Mouse (Mus musculus): ENCODE data around the gene Exoc3l2. TPM values are rescaled to one million over a fixed set of nuclear protein-coding genes. Genes with fewer than 3 reads are reported as not detected.
"Not testable (repeated sequence)": the region's sequence is repeated elsewhere in the genome, so short reads cannot be mapped to it uniquely, and the experiment has no call there.

Gene Exoc3l2
- total RNA-seq, 2 experiments from 2014 or later = 0.69 to 1.4 TPM

GRCm38 (mm10) chr7:19508924-19509568 is 45.9 kb downstream of the Exoc3l2 start:
- intact Hi-C loops (cut with DNase I) = no loop called here
- no peak for DNase-seq (ENCODE audit: extremely low spot score in 1 of 2, low spot score in 2 of 2)

DNA sequence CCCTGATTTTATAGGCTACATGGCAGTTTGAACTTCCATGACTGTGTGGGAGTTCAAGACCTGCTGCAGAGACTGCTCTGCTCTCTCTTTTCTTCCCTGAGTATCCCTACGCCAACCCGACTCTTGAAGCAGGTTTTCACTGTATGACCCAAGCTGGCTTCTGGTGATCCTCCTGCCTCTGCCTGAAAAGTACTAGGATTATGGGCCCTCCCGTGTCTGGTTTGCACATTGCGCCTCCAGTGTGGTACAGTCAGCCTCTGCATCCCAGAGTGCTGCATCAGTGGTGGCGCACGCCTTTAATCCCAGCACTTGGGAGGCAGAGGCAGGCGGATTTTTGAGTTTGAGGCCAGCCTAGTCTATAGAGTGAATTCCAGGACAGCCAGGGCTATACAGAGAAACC is 46.7 kb downstream of the Exoc3l2 start:
- DNase-seq (ENCODE audit: extremely low spot score in 1 of 2, low spot score in 2 of 2) = no peak
- intact Hi-C loops (cut with DNase I) = no loop called here

DNA sequence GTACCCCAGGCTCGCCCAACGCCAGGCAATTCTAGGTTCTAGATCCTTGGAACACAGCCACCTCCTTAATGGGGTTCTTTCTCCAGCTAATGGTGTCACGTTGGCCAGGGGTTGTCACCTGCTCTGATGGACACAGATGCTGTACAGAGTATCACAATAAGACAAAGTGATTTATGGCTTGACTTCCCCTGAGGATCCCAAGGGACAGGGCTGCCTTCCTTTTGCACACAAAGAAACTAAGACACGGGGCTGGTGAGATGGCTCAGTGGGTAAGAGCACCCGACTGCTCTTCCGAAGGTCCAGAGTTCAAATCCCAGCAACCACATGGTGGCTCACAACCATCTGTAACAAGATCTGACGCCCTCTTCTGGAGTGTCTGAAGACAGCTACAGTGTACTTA is 48.8 kb downstream of the Exoc3l2 start:
- intact Hi-C loops (cut with DNase I); DNase-seq (ENCODE audit: extremely low spot score in 1 of 2, low spot score in 2 of 2): not testable (repeated sequence)

- no peak for DNase-seq (ENCODE audit: extremely low spot score in 1 of 2, low spot score in 2 of 2)
- intact Hi-C loops (cut with DNase I) = no loop called here
These were observed 49.2 kb downstream of the Exoc3l2 start for GRCm38 (mm10) chr7:19512353-19512752.

DNA sequence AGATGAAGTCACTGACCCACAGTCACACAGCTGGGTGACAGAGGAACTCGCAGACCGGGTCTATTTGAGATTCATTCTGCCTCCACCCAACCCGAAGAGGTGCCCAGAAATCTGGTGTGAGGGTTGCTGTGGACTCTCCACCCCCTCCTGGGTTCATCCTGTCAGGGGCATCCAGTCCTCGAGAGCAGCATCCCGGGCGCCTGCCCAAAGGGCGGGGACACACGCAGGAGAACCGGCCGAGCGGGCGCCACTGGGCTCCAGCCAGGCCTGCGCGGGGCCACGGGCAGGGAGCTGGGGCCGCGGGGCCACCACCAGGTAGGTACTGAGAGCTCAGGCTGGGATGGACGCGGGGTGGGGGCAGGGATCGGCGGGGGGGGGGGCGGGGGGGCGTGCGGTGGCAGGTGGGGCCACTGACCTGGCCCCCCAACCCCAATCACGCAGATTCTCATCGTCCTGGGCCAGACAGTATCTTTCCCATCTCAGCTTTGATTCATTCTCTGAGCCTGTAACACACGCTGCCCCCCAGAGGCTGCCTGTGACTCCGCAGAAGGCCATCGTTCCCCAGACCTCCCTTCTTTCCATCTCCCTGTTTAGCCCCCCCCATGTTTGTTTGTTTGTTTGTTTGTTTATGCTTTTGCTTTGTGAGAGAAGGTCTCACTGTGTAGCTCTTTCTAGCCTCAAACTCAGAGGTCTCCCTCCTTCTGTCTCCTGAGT is 54.7 kb downstream of the Exoc3l2 start, which contains the start of gene Nkpd1:
Gene Nkpd1, plus strand, starts transcription at position 187 of the 714 bp plus-strand sequence.
- DNase-seq (ENCODE audit: extremely low spot score in 1 of 2, low spot score in 2 of 2) = no peak
- intact Hi-C loops (cut with DNase I) = no loop called here

DNA sequence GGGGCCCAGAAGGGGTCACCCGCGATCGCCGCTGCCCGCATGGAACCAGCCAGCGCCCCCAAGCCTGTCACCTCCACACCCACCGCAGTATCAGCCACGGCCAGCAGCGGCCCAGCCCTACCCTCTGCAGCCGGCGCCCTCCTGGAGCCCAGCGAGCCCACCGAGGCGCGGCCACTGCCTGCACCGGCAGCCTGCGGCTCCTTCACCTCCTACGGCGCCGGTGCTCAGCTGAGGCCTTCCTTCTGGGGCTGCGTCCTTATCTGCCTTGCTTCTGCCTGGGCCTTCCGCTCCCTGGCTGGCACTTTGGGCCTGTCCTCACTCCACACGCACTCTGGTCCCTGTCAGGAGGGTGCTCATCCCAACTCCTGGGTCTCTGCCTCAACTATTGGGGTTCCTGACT is 56.9 kb downstream of the Exoc3l2 start:
- intact Hi-C loops (cut with DNase I) = no loop called here

GRCm38 (mm10) chr7:19523017-19523756 is 60.1 kb downstream of the Exoc3l2 start:
- intact Hi-C loops (cut with DNase I) = no loop called here
- DNase-seq (ENCODE audit: extremely low spot score in 1 of 2, low spot score in 2 of 2) = peak in 1 of 2 experiments; percentile 59

More for the DNA sequence above, 56.9 kb downstream of the Exoc3l2 start:
- no peak for DNase-seq (ENCODE audit: extremely low spot score in 1 of 2, low spot score in 2 of 2)

DNA sequence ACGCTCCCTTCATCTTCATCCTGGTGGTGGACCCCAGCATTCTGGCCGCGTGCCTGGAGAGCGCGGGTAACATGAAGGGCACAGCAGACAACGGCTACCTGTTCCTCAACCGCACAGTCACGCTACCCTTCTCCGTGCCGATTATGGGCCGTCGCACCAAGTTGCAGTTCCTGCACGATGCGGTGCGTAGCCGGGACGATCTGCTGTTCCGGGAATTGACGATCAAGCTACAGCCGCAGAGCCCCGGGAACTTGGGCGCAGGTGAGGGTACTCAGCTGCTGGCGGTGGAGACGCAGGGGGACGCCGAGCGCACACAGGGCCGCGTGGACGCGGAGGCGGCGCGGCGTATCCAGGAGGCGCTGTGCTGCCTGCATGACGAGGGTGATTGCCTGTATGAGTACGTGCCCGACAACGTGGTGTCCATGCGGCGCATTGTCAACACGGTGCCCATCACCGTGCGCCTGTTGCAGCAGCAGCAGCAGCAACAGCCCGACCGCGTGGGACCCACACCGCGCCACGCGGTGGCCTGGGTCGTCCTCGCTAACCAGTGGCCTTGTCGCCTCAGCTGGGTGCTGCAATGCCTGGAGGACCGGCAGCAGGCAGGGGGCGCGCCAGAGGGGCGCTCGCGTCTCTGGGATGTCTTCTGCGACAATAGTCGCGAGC is 60.8 kb downstream of the Exoc3l2 start:
- intact Hi-C loops (cut with DNase I) = no loop called here
- peak; percentile 56 to 82 for DNase-seq (ENCODE audit: extremely low spot score in 1 of 2, low spot score in 2 of 2)

DNA sequence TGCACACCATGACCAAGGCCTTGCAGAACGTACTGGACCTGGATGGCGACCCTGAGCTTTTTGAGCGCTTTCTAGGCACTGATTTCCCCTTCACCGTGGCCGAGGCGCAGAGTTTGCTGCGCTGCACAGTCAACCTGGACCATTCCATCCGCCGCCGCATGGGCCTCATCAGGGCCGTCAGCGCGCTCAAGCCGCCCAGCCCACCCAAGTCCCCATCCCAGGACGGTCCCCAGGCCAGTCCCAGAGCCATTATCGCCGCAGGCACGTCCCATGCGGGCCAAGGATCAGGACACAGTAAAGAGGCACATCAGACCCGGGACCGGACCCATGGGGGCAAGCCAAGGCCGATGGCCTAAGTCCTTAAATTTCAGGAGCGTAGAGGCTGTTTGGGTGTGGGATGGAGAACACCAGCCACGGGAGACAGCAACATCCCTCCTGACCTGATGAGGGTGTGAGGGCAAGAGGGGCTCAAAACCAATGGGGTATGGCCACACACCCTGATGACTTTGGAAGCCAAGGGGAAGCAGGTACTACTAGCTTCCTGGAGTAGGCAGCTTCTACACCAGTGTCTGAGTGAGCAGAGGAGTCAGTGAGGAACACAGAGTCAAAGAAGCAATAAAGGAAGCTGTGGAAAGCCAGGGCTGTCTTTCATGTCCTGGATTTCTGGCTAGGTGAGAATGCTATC is 61.4 kb downstream of the Exoc3l2 start:
- DNase-seq (ENCODE audit: extremely low spot score in 1 of 2, low spot score in 2 of 2) = no peak
- intact Hi-C loops (cut with DNase I) = no loop called here

DNA sequence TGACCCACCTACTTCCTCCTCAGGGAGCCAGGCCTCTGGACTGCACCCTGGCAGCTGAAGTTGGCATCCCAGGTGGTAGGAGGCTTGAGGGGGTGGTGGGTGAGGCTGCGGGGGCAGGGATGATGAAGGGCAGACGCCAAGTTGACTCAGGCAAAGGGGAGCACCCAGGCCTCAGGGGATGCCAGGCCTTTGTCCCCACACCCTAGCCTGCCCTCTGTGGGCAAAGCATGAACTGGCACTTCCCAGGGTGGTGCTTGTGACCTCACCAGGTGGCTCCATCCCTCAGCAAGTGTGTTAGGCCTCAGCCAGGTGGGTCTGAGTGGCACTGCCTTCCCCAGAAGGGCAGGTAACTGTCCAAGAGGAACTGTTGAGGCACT is 62.0 kb downstream of the Exoc3l2 start:
- intact Hi-C loops (cut with DNase I) = no loop called here
- no peak for DNase-seq (ENCODE audit: extremely low spot score in 1 of 2, low spot score in 2 of 2)

GRCm38 (mm10) chr7:19531077-19531476 is 67.9 kb downstream of the Exoc3l2 start:
- DNase-seq (ENCODE audit: extremely low spot score in 1 of 2, low spot score in 2 of 2) = no peak
- intact Hi-C loops (cut with DNase I) = no loop called here

- DNase-seq (ENCODE audit: extremely low spot score in 1 of 2, low spot score in 2 of 2) = no peak
- intact Hi-C loops (cut with DNase I) = no loop called here
These were observed 69.1 kb downstream of the Exoc3l2 start for GRCm38 (mm10) chr7:19532240-19532639.

- DNase-seq (ENCODE audit: extremely low spot score in 1 of 2, low spot score in 2 of 2) = no peak
- intact Hi-C loops (cut with DNase I) = no loop called here
These were observed 71.5 kb downstream of the Exoc3l2 start for GRCm38 (mm10) chr7:19534676-19535075.

GRCm38 (mm10) chr7:19540771-19541566 is 77.8 kb downstream of the Exoc3l2 start:
- no peak for DNase-seq (ENCODE audit: extremely low spot score in 1 of 2, low spot score in 2 of 2)
- intact Hi-C loops (cut with DNase I) = no loop called here

DNA sequence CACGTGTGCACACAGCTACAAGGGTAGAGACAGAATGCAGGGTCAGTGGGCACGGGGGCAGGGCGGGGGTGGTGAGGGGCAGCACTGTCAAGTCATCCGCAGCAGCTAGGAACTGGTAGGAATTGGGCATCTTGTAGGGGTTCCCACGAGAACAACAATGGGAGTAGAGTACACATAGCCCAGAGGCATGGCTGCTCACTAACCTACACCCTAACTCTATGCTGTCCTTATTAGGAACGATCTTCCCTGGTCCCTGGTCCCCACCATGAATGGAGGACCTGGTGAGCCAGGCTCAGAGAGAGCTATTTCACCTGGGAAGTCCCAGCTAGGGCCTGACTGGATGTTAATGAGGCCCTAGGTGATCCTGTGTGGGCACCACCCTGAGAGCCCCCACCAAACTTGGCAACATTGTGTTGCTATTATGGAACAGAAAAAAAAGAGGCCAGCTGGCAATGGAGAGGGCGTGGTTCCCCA is 78.6 kb downstream of the Exoc3l2 start:
- intact Hi-C loops (cut with DNase I) = no loop called here
- DNase-seq (ENCODE audit: extremely low spot score in 1 of 2, low spot score in 2 of 2) = no peak

- intact Hi-C loops (cut with DNase I) = no loop called here
- peak in 1 of 2 experiments; percentile 66 for DNase-seq (ENCODE audit: extremely low spot score in 1 of 2, low spot score in 2 of 2)
These were observed 79.1 kb downstream of the Exoc3l2 start for GRCm38 (mm10) chr7:19542155-19542691.

DNA sequence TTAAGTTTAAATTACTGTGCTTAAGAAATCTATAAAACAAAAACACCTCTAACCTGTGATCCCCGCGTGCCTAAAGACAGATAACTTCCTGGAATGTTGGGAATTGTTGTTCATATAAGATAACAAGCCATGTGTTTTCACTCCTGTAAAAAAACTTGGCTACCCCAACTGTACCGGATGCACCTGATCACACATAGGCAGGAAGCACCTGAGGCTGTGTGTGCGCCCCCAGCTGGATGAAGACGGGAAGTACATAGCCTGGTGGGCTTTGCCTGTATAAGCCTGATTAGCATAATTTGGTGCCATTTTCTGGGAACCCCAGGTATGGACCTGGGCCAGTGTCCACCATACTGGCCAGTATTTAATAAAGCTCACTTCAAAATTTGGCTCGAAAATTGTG is 80.5 kb downstream of the Exoc3l2 start:
- DNase-seq (ENCODE audit: extremely low spot score in 1 of 2, low spot score in 2 of 2) = peak in 1 of 2 experiments; percentile 48
- intact Hi-C loops (cut with DNase I) = no loop called here

- intact Hi-C loops (cut with DNase I) = no loop called here
- no peak for DNase-seq (ENCODE audit: extremely low spot score in 1 of 2, low spot score in 2 of 2)
These were observed 82.9 kb downstream of the Exoc3l2 start for GRCm38 (mm10) chr7:19546007-19546406.
